Mouse (Mus musculus): Measurements from ENCODE around the gene Acot11. TPM values are rescaled to one million over a fixed set of nuclear protein-coding genes. Genes with fewer than 3 reads are reported as not detected.
"Not testable (repeated sequence)": the region's sequence is repeated elsewhere in the genome, so short reads cannot be mapped to it uniquely, and the experiment has no call there.

Acot11 gene
- total and polyA plus RNA-seq, 2 experiments from 2014 or later, result 1.8 to 7.0 TPM

DNA sequence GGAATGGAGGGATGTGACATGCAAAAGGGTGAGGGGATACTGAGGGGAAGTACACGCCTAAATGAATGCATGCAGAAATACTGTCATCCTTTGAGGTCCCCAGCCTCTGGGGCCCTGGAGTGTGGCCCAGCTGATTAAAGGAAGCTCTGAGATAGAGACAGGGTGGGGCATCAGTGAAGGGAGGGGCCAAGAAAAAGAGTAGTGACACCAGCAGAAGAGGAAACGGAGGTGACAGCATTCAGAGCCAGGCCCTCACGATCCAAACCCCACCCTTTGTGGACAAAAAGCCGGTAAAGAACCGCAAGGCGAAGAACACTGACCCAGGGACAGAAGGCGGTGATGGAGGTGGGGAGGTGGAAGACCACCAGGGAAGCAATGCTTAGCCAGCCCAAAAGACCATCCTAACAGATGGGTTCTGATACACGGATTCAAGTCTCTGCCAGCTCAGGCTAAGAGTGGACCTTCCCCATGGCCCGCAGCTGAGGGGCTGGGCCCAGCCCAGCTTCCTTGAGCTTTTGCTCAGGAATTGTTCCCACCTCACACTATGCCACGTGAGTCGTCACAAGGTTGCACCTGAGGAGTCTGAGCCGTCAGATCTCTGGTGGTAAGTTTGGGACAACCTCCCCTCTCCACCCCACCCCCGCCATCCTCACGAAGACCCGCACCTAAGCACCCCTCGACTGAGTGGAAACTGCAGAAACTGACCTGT lies 443 bp downstream of the Acot11 start:
- no peaks in the 10 kb centered on the region for H3K9me3 ChIP-seq (ENCODE audit: low read length)
- DNase-seq (ENCODE audit: low spot score) (no peak), ATAC-seq (ENCODE audit: low FRiP score) (no peak)
- no peaks in the 10 kb centered on the region for H3K36me3 ChIP-seq (ENCODE audit: insufficient read depth, low read length)
- no peaks in the 10 kb centered on the region for H3K27me3 ChIP-seq (ENCODE audit: insufficient read depth, low read length)
- no peak for TF ChIP-seq CTCF (IDR thresholded peaks at IDR 0.05)
- WGBS, result 48% methylated on average over 16 of the region's 16 CpGs
- H3K4me3 ChIP-seq (ENCODE audit: low read depth, low read length), result no peak overlapping the region
- H3K9ac ChIP-seq (replicated peaks; ENCODE audit: low read length, poor library complexity, severe bottlenecking), result no peak overlapping the region; the same call in 1 of the 2 replicates
- H3K27ac ChIP-seq (ENCODE audit: low read depth, low read length), result no peak overlapping the region
- H3K4me2 ChIP-seq (ENCODE audit: low read depth, low read length, poor library complexity, severe bottlenecking), result peak overlapping the region; percentile 44
- peaks cover 3% of the 10 kb centered on the region; the same call in 1 of the 2 replicates for H3K4me1 ChIP-seq (ENCODE audit: insufficient read depth, low read length)

DNA sequence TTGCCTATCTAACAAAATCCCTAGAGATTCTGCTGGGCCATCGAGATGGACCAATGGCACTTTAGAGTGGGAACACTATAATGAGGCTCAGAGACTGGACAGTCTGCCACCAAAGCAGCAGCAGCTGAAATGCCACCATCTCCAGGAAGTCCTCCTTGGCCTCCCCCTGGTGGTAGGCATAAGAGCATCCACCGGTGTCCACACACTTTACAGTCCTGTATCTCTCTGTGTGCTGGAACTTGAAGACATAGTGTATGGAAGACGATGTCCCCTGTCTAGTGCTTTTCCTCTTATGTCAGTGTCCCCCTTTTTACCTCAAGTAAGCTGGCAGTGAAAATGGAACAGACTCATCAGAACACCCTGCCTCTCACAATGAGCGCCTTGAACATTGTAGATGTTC lies 1.0 kb downstream of the Acot11 start:
- Histone ChIP-seq H3K27ac (ENCODE audit: low read depth, low read length) (no peak overlapping the region), H3K9me3 (ENCODE audit: low read length) (no peaks in the 10 kb centered on the region), H3K4me1 (ENCODE audit: insufficient read depth, low read length) (peaks cover 3% of the 10 kb centered on the region; the same call in 1 of the 2 replicates), H3K36me3 (ENCODE audit: insufficient read depth, low read length) (no peaks in the 10 kb centered on the region), H3K27me3 (ENCODE audit: insufficient read depth, low read length) (no peaks in the 10 kb centered on the region), H3K4me3 (ENCODE audit: low read depth, low read length) (no peak overlapping the region), H3K9ac (replicated peaks; ENCODE audit: low read length, poor library complexity, severe bottlenecking) (no peak overlapping the region), H3K4me2 (ENCODE audit: low read depth, low read length, poor library complexity, severe bottlenecking) (no peak overlapping the region)
- ATAC-seq (ENCODE audit: low FRiP score), result no peak
- DNase-seq (ENCODE audit: low spot score), result no peak
- WGBS, result 85% methylated on average over 4 of the region's 4 CpGs
- TF ChIP-seq CTCF (IDR thresholded peaks at IDR 0.05), result no peak; the same call in 1 of the 2 replicates

DNA sequence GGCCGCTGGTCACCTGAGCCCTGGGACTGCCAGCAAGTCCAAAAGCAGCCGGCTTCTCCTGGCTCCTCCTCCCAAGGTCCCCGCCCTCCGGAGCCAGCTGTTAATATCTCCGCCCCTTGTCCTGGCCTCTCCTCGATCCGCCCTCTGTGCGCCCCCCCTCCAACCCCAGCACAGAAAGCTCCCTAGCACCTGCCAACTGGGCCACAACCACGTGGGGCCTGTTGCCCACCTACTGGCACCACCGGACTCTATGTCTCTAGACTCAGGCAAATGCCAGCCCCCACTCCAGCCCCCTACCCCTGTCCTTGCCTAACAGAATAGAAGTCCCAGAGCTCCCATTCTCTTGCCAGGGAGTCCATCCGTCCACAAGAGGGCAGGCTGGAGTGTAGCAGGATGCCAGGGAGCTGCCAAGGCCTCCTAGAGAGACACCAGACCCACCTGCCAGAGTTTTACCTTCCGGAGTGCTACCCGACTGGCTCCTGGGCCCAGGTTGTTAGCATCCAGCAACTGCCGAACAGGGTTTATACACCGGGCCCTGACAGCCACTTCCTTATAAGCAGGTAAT lies 4.9 kb downstream of the Acot11 start:
- ATAC-seq (ENCODE audit: low FRiP score), result peak; percentile 47; the same call in 1 of the 2 replicates
- Histone ChIP-seq H3K9me3 (ENCODE audit: low read length) (no peaks in the 10 kb centered on the region), H3K4me1 (ENCODE audit: insufficient read depth, low read length) (peaks cover 3% of the 10 kb centered on the region; the same call in 1 of the 2 replicates), H3K27me3 (ENCODE audit: insufficient read depth, low read length) (no peaks in the 10 kb centered on the region), H3K4me3 (ENCODE audit: low read depth, low read length) (no peak overlapping the region), H3K9ac (replicated peaks; ENCODE audit: low read length, poor library complexity, severe bottlenecking) (no peak overlapping the region), H3K4me2 (ENCODE audit: low read depth, low read length, poor library complexity, severe bottlenecking) (peak overlapping the region; percentile 22; the same call in 1 of the 2 replicates), H3K27ac (ENCODE audit: low read depth, low read length) (no peak overlapping the region), H3K36me3 (ENCODE audit: insufficient read depth, low read length) (no peaks in the 10 kb centered on the region)
- 8% methylated on average over 15 of the region's 15 CpGs for WGBS
- TF ChIP-seq CTCF (IDR thresholded peaks at IDR 0.05), result peak; percentile 83
- DNase-seq (ENCODE audit: low spot score), result peak; percentile 75

DNA sequence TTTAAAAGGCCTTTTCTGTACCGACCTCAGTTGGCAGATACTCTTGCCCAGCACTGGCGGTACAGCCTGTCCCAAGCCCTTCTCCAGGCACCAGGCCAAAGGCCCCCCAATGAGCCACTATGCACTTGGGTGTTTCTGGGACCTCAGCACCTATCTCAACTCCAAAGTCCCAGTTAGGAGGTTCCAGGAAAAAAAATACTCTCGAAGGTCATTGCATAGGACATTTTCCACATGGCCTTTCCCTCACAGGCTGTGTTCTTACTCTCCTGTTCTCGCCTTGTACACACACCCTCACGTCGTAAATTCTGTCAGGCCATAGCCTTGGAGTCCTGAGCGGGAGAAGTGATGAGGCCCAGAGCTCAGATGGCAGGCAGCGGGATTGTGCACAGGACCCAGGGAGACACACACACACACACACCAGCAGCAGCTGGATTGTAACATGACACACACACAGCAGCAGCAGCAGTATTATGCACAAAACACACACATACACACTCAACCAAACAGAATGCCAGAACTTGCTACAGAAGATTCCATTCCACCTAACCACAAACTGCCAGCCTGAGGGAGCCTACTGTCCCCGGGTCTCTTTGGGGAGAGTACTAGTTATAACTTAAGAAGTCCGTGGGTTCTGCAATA lies 5.8 kb downstream of the Acot11 start:
- peak overlapping the region; percentile 22; the same call in 1 of the 2 replicates for H3K4me2 ChIP-seq (ENCODE audit: low read depth, low read length, poor library complexity, severe bottlenecking)
- no peak for DNase-seq (ENCODE audit: low spot score)
- no peak overlapping the region for H3K4me3 ChIP-seq (ENCODE audit: low read depth, low read length)
- no peaks in the 10 kb centered on the region for H3K27me3 ChIP-seq (ENCODE audit: insufficient read depth, low read length)
- 71% methylated on average over 10 of the region's 10 CpGs for WGBS
- H3K27ac ChIP-seq (ENCODE audit: low read depth, low read length), result no peak overlapping the region
- no peaks in the 10 kb centered on the region for H3K9me3 ChIP-seq (ENCODE audit: low read length)
- TF ChIP-seq CTCF (IDR thresholded peaks at IDR 0.05), result no peak
- H3K4me1 ChIP-seq (ENCODE audit: insufficient read depth, low read length), result no peaks in the 10 kb centered on the region; the same call in 1 of the 2 replicates
- H3K9ac ChIP-seq (replicated peaks; ENCODE audit: low read length, poor library complexity, severe bottlenecking), result no peak overlapping the region
- no peaks in the 10 kb centered on the region for H3K36me3 ChIP-seq (ENCODE audit: insufficient read depth, low read length)
- ATAC-seq (ENCODE audit: low FRiP score), result no peak

DNA sequence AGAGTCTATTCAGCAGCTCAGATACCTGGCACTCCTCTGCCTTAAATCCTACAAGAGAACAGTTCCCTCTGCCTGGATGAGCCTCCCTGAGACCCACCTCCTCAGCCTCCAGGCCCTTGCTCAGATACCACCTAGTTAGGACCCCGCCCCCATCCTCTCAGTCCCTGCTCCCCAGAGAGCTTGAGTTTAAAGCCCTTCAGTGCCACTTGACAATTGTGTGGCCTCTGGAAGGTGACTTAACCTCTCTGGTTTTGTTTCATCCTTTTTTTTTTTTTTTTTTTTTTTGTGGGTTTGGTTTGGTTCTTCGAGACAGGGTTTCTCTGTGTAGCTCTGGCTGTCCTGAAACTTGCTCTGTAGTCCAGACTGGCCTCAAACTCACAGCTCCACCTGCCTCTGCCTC lies 9.5 kb downstream of the Acot11 start:
- no peaks in the 10 kb centered on the region for H3K27me3 ChIP-seq (ENCODE audit: insufficient read depth, low read length)
- H3K4me1 ChIP-seq (ENCODE audit: insufficient read depth, low read length), result no peaks in the 10 kb centered on the region; the same call in 1 of the 2 replicates
- H3K9ac ChIP-seq (replicated peaks; ENCODE audit: low read length, poor library complexity, severe bottlenecking), result no peak overlapping the region
- no peaks in the 10 kb centered on the region for H3K9me3 ChIP-seq (ENCODE audit: low read length)
- no peak overlapping the region for H3K4me2 ChIP-seq (ENCODE audit: low read depth, low read length, poor library complexity, severe bottlenecking)
- H3K27ac ChIP-seq (ENCODE audit: low read depth, low read length), result no peak overlapping the region
- no peak overlapping the region for H3K4me3 ChIP-seq (ENCODE audit: low read depth, low read length)
- no peaks in the 10 kb centered on the region for H3K36me3 ChIP-seq (ENCODE audit: insufficient read depth, low read length)
- no peak for ATAC-seq (ENCODE audit: low FRiP score)
- DNase-seq (ENCODE audit: low spot score), result no peak
- TF ChIP-seq CTCF (IDR thresholded peaks at IDR 0.05), result no peak
- 96% methylated on average over 2 of the region's 2 CpGs for WGBS

DNA sequence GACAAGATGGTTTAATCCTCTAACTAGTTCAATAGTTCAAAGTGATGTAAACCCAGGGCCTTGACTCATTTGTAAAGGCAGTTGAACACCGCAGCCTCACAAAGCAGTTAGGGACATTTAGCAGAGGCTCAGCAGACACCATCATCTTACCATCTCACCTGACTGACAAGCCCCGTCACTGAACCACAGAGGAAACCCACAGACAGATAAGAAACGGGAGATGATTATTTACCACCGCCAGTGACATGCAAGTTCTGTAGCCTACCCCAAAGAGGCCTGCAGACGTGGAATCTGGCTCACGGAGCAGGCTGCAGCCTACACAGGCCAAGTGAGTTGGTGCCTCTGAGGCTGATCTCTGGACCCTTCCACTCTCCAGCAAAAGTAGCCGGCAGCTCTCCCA lies 10.6 kb downstream of the Acot11 start:
- ATAC-seq (ENCODE audit: low FRiP score) (no peak), DNase-seq (ENCODE audit: low spot score) (no peak)
- Histone ChIP-seq H3K4me1 (ENCODE audit: insufficient read depth, low read length) (no peaks in the 10 kb centered on the region), H3K36me3 (ENCODE audit: insufficient read depth, low read length) (no peaks in the 10 kb centered on the region), H3K27me3 (ENCODE audit: insufficient read depth, low read length) (no peaks in the 10 kb centered on the region), H3K9ac (replicated peaks; ENCODE audit: low read length, poor library complexity, severe bottlenecking) (no peak overlapping the region), H3K27ac (ENCODE audit: low read depth, low read length) (no peak overlapping the region), H3K9me3 (ENCODE audit: low read length) (no peaks in the 10 kb centered on the region), H3K4me2 (ENCODE audit: low read depth, low read length, poor library complexity, severe bottlenecking) (no peak overlapping the region), H3K4me3 (ENCODE audit: low read depth, low read length) (no peak overlapping the region)
- WGBS, result 94% methylated on average over 7 of the region's 7 CpGs
- no peak for TF ChIP-seq CTCF (IDR thresholded peaks at IDR 0.05)

DNA sequence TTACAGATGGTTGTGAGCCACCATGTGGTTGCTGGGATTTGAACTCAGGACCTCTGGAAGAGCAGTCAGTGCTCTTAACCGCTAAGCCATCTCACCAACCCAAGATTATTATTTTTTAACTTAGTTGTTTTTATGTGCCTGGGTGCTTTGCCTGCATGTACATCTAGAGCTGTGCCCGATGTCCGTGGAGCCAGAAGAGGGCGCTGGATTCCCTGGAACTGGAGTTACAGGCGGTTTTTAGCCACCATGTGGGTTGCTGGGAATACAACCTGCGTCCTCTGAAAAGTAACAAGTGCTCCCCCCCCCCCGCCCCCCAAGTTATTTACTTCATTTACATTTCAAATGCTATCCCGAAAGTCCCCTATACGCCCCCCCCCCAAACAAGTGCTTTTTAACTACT lies 11.0 kb downstream of the Acot11 start:
- not testable (repeated sequence) for H3K9ac ChIP-seq (replicated peaks; ENCODE audit: low read length, poor library complexity, severe bottlenecking); H3K4me2 ChIP-seq (ENCODE audit: low read depth, low read length, poor library complexity, severe bottlenecking); H3K27me3 ChIP-seq (ENCODE audit: insufficient read depth, low read length); DNase-seq (ENCODE audit: low spot score); H3K4me3 ChIP-seq (ENCODE audit: low read depth, low read length); H3K36me3 ChIP-seq (ENCODE audit: insufficient read depth, low read length); ATAC-seq (ENCODE audit: low FRiP score); H3K4me1 ChIP-seq (ENCODE audit: insufficient read depth, low read length); H3K9me3 ChIP-seq (ENCODE audit: low read length); H3K27ac ChIP-seq (ENCODE audit: low read depth, low read length)
- WGBS, result 93% methylated on average over 9 of the region's 9 CpGs

Data from midbrain, postnatal 0 days (tissue).